Mouse (Mus musculus) brain, adult 2 months (tissue): ENCODE measurements around the gene Sbno1.
A peak's percentile ranks its signal among the peaks of the same experiment; 100 is the strongest.

Experiments used
- DNase-seq: peaks from one replicate; pipeline ENCODE4 v3.0.0; 2011; ENCODE audit warnings: low read depth, low spot score

Gene Sbno1

GRCm38 (mm10) chr5:124444661-124445561 is 19.1 kb upstream of the Sbno1 start:
- peak; percentile 94 for DNase-seq

GRCm38 (mm10) chr5:124444208-124444607 is 18.4 kb upstream of the Sbno1 start:
- no peak for DNase-seq

- DNase-seq = no peak
These were observed 16.8 kb upstream of the Sbno1 start for GRCm38 (mm10) chr5:124442628-124443027.

GRCm38 (mm10) chr5:124440094-124440701 is 14.4 kb upstream of the Sbno1 start:
- DNase-seq = peak; percentile 76

GRCm38 (mm10) chr5:124439447-124440093 is 13.8 kb upstream of the Sbno1 start, which contains the start of gene Kmt5a:
TSS of gene Kmt5a (plus strand) at chr5:124439930.
- DNase-seq = peak; percentile 98

- DNase-seq = no peak
These were observed 12.9 kb upstream of the Sbno1 start for GRCm38 (mm10) chr5:124438746-124439145.

- peak; percentile 60 for DNase-seq
These were observed 12.4 kb upstream of the Sbno1 start for GRCm38 (mm10) chr5:124438229-124438628.

GRCm38 (mm10) chr5:124433048-124433447 is 7.2 kb upstream of the Sbno1 start:
- DNase-seq = no peak

GRCm38 (mm10) chr5:124432398-124433012 is 6.7 kb upstream of the Sbno1 start:
- peak; percentile 85 for DNase-seq

GRCm38 (mm10) chr5:124426475-124427071 is 772 bp upstream of the Sbno1 start:
- DNase-seq = no peak

GRCm38 (mm10) chr5:124424723-124425411 is 934 bp downstream of the Sbno1 start:
- DNase-seq = peak; percentile 32

- DNase-seq = no peak
These were observed 1.5 kb downstream of the Sbno1 start for GRCm38 (mm10) chr5:124424200-124424722.

- DNase-seq = no peak
These were observed 4.0 kb downstream of the Sbno1 start for GRCm38 (mm10) chr5:124421786-124422185.

GRCm38 (mm10) chr5:124418903-124419302 is 6.9 kb downstream of the Sbno1 start:
- no peak for DNase-seq

GRCm38 (mm10) chr5:124412163-124412562 is 13.6 kb downstream of the Sbno1 start:
- no peak for DNase-seq

- DNase-seq = peak; percentile 24
These were observed 15.0 kb downstream of the Sbno1 start for GRCm38 (mm10) chr5:124410808-124411207.

- no peak for DNase-seq
These were observed 32.1 kb downstream of the Sbno1 start for GRCm38 (mm10) chr5:124393726-124394125.

GRCm38 (mm10) chr5:124392412-124392811 is 33.4 kb downstream of the Sbno1 start:
- DNase-seq = no peak

GRCm38 (mm10) chr5:124387932-124388331 is 37.9 kb downstream of the Sbno1 start:
- peak; percentile 33 for DNase-seq

- DNase-seq = no peak
These were observed 45.7 kb downstream of the Sbno1 start for GRCm38 (mm10) chr5:124380121-124380520.

GRCm38 (mm10) chr5:124377149-124377548 is 48.7 kb downstream of the Sbno1 start:
- no peak for DNase-seq
